17 mouse cellular contexts compared by ENCODE assay signal in genomic region chr9:5498306-5498705, GRCm38 (mm10).
DNase-seq lines count a peak whose midpoint lies in the region; ATAC-seq and TF ChIP-seq lines count a peak whose summit lies in the region.
"Had no signal": no experiment of that assay in that cellular context is flagged by ENCODE, and none has a peak within 500 bp of the region (broad histone marks: within the 10 kb centered on the region; RNA-seq: fewer than 3 reads in every experiment).

No protein-coding gene starts in this region.

- 64% methylated on average over 3 of the region's 3 CpGs for WGBS in forebrain, embryonic 13.5 days
- 56% methylated on average over 3 of the region's 3 CpGs for WGBS in forebrain, embryonic 14.5 days
- 72% methylated on average over 3 of the region's 3 CpGs for WGBS in thymus, adult 2 months

- ATAC-seq in forebrain, embryonic 13.5 days, result 0 out of 2 replicates have a peak, but pooled peaks have one; percentile 45
- ATAC-seq in forebrain, embryonic 14.5 days, result no peak
- ATAC-seq: CD4-positive, CD25-positive, alpha-beta regulatory T cell, adult 4 months; midbrain, embryonic 13.5 days had no signal

- no peak overlapping the region for H3K27ac ChIP-seq in forebrain, embryonic 13.5 days
- no peak overlapping the region for H3K27ac ChIP-seq in forebrain, embryonic 14.5 days (ENCODE audit: low read depth, low read length)
- H3K27ac ChIP-seq in left cerebral cortex, adult 2 months, result no peak overlapping the region
- H3K27ac ChIP-seq in ES-Bruce4 (ENCODE audit: insufficient read depth, low read length), result no peak overlapping the region
- H3K27ac ChIP-seq in thymus, adult 2 months (ENCODE audit: control insufficient read depth, insufficient read depth, low read length), result no peak overlapping the region
- H3K27ac ChIP-seq: gastrocnemius, adult 2 months; heart, embryonic 10.5 days; hindbrain, embryonic 14.5 days; lung, embryonic 15.5 days; midbrain, embryonic 13.5 days; neural tube, embryonic 13.5 days had no signal

- no peak overlapping the region for H3K9ac ChIP-seq in forebrain, embryonic 13.5 days
- H3K9ac ChIP-seq in forebrain, embryonic 14.5 days (ENCODE audit: low read length), result no peak overlapping the region
- H3K9ac ChIP-seq in ES-Bruce4 (ENCODE audit: low read depth, poor library complexity, severe bottlenecking), result no peak overlapping the region
- H3K9ac ChIP-seq: hindbrain, embryonic 14.5 days; lung, embryonic 15.5 days; midbrain, embryonic 13.5 days; neural tube, embryonic 13.5 days had no signal

- no peaks in the 10 kb centered on the region for H3K27me3 ChIP-seq in forebrain, embryonic 13.5 days
- H3K27me3 ChIP-seq in forebrain, embryonic 14.5 days (replicated peaks; ENCODE audit: control insufficient read depth, insufficient read depth, low read length), result no peaks in the 10 kb centered on the region
- H3K27me3 ChIP-seq in ES-Bruce4 (ENCODE audit: control insufficient read depth, insufficient read depth, low read length, poor library complexity, severe bottlenecking), result no peaks in the 10 kb centered on the region
- no peaks in the 10 kb centered on the region for H3K27me3 ChIP-seq in thymus, adult 2 months (ENCODE audit: control insufficient read depth, insufficient read depth, low read length)
- H3K27me3 ChIP-seq: lung, embryonic 15.5 days; midbrain, embryonic 13.5 days; neural tube, embryonic 13.5 days had no signal

- no peaks in the 10 kb centered on the region for H3K4me1 ChIP-seq in forebrain, embryonic 13.5 days
- no peaks in the 10 kb centered on the region for H3K4me1 ChIP-seq in forebrain, embryonic 14.5 days (ENCODE audit: control insufficient read depth, insufficient read depth, low read length)
- no peaks in the 10 kb centered on the region for H3K4me1 ChIP-seq in ES-Bruce4 (ENCODE audit: control insufficient read depth, insufficient read depth, low read length)
- no peaks in the 10 kb centered on the region for H3K4me1 ChIP-seq in thymus, adult 2 months (replicated peaks; ENCODE audit: control insufficient read depth, insufficient read depth, low read length)
- H3K4me1 ChIP-seq: heart, embryonic 10.5 days; lung, embryonic 15.5 days; midbrain, embryonic 13.5 days; neural tube, embryonic 13.5 days had no signal

- TF ChIP-seq POLR2A in ES-Bruce4 (IDR thresholded peaks at IDR 0.05; ENCODE audit: insufficient read depth, low read length), result no peak
- TF ChIP-seq POLR2A in thymus, adult 2 months (IDR thresholded peaks at IDR 0.05; ENCODE audit: control insufficient read depth, extremely low read depth, insufficient read depth, low read length, poor library complexity), result no peak

- intact Hi-C loops in left cerebral cortex, adult 2 months (cut with DNase I), result loop anchor here (5.0 to 10.0 kb wide), 3 partner anchors 134 to 964 kb away; partner anchors contain the start of gene Gria4

- no peak for DNase-seq in forebrain, embryonic 14.5 days (ENCODE audit: low spot score)
- no peak for DNase-seq in left cerebral cortex, adult 2 months (ENCODE audit: extremely low spot score in 1 of 2, low spot score in 2 of 2)
- DNase-seq in left cerebral cortex, adult 9 months (ENCODE audit: low spot score in 2 of 2), result no peak
- peak; percentile 8 for DNase-seq in embryo, embryonic 11 days
- no peak for DNase-seq in thymus, adult 2 months
- DNase-seq: cerebellum, adult 9-10 months; gastrocnemius, adult 2 months; kidney, postnatal 36 days; thymus, postnatal 14 days had no signal

- no peaks in the 10 kb centered on the region for H3K9me3 ChIP-seq in forebrain, embryonic 13.5 days (replicated peaks)
- no peaks in the 10 kb centered on the region for H3K9me3 ChIP-seq in forebrain, embryonic 14.5 days (replicated peaks; ENCODE audit: control insufficient read depth, low read length)
- H3K9me3 ChIP-seq in ES-Bruce4 (replicated peaks; ENCODE audit: control insufficient read depth, insufficient read depth, low read length, poor library complexity, severe bottlenecking), result no peaks in the 10 kb centered on the region
- H3K9me3 ChIP-seq: heart, embryonic 10.5 days; lung, embryonic 15.5 days; midbrain, embryonic 13.5 days; neural tube, embryonic 13.5 days had no signal

- TF ChIP-seq CTCF in left cerebral cortex, adult 2 months (IDR thresholded peaks at IDR 0.05), result peak; percentile 27
- TF ChIP-seq CTCF in ES-Bruce4 (IDR thresholded peaks at IDR 0.05; ENCODE audit: low read depth, low read length), result peak; percentile 32
- TF ChIP-seq CTCF in thymus, adult 2 months (IDR thresholded peaks at IDR 0.05; ENCODE audit: borderline replicate concordance, control insufficient read depth, extremely low read depth, insufficient read depth, low read length, poor library complexity), result no peak

- H3K4me2 ChIP-seq in forebrain, embryonic 13.5 days, result no peak overlapping the region
- no peak overlapping the region for H3K4me2 ChIP-seq in forebrain, embryonic 14.5 days (ENCODE audit: low read length)
- H3K4me2 ChIP-seq: hindbrain, embryonic 14.5 days; lung, embryonic 15.5 days; midbrain, embryonic 13.5 days; neural tube, embryonic 13.5 days had no signal

- no peak for TF ChIP-seq EP300 in ES-Bruce4 (IDR thresholded peaks at IDR 0.05; ENCODE audit: insufficient read depth, low read depth, low read length)

- no peak overlapping the region for H3K4me3 ChIP-seq in forebrain, embryonic 13.5 days
- no peak overlapping the region for H3K4me3 ChIP-seq in forebrain, embryonic 14.5 days (ENCODE audit: low read depth, low read length)
- H3K4me3 ChIP-seq in left cerebral cortex, adult 2 months, result no peak overlapping the region
- no peak overlapping the region for H3K4me3 ChIP-seq in ES-Bruce4 (ENCODE audit: low read depth, low read length)
- no peak overlapping the region for H3K4me3 ChIP-seq in thymus, adult 2 months (ENCODE audit: control insufficient read depth, insufficient read depth, low read length)
- H3K4me3 ChIP-seq: gastrocnemius, adult 2 months; heart, embryonic 10.5 days; lung, embryonic 15.5 days; midbrain, embryonic 13.5 days; neural tube, embryonic 13.5 days had no signal

- no peaks in the 10 kb centered on the region for H3K36me3 ChIP-seq in forebrain, embryonic 13.5 days (ENCODE audit: poor library complexity, severe bottlenecking)
- no peaks in the 10 kb centered on the region for H3K36me3 ChIP-seq in forebrain, embryonic 14.5 days (ENCODE audit: control insufficient read depth, insufficient read depth, low read length)
- no peaks in the 10 kb centered on the region for H3K36me3 ChIP-seq in ES-Bruce4 (ENCODE audit: control insufficient read depth, insufficient read depth, low read length, poor library complexity, severe bottlenecking)
- no peaks in the 10 kb centered on the region for H3K36me3 ChIP-seq in thymus, adult 2 months (ENCODE audit: control insufficient read depth, insufficient read depth, low read length)
- H3K36me3 ChIP-seq: heart, embryonic 10.5 days; lung, embryonic 15.5 days; midbrain, embryonic 13.5 days; neural tube, embryonic 13.5 days had no signal
